Mouse (Mus musculus) mouse trophoblast stem cell (cell line): ENCODE measurements around the gene Cda.

ENCODE experiments used
- in situ Hi-C, 2 experiments: fragments of 300-500 bp; cut with MseI, MboI; formaldehyde crosslinking; loops; 2 replicates in 1 of 2; 3 replicates in 1 of 2; pipeline ENCODE4 v1.15.1; 2025

Gene Cda

DNA sequence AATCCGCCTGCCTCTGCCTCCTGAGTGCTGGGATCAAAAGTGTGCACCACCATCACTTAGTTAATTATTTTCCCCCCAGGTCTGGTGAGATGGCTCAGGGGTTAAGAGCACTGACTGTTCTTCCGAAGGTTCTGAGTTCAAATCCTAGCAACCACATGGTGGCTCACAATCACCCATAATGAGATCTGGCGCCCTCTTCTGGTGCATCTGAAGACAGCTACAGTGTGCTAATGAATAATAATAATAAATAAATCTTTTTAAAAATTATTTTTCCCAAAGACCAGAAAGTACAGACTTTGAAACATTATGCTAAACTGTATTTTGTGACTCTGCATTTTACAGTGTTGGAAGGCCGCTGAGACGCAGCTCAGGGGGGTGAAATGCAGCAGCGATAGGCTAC lies 32.1 kb downstream of the Cda start:
- in situ Hi-C loops, result no loop called here

DNA sequence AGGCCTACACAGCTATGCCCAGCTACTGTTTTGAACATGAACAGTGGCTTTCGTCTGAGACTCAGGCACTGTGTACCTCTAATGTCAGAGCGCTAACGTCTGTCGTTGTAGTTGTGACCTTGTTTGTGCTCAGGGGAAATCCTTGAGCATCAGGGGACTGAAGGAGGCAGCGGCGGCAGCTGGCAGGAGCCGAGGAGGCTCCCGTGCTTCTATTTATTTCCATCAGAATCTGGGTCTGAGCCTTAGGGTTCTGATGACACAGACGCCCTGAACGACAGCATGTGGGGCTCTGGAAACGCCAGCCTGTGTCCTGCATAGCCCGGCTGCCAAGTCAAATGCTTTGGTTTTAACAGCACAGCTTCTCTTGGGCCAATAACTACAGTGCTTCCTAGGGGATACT lies 32.8 kb downstream of the Cda start:
- in situ Hi-C loops, result no loop called here

DNA sequence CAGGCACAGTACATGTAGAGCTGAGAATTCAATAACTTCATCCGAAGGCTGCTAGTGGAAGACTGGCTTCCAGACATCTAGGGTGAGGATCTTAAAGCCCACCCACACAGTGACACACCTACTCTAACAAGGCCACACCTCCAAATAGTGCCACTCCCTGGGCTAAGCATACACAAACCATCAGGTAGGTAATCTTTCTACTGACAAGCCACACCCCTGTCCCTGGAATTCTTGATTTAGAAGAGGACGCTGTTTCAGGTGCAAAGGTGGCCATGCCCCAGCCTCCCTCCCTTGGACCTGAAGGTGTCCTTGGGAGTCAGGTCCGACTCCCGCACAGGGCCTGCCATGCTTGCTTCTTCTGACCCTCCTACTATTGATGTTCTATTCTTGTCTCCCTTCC lies 34.7 kb downstream of the Cda start:
- in situ Hi-C loops, result no loop called here

DNA sequence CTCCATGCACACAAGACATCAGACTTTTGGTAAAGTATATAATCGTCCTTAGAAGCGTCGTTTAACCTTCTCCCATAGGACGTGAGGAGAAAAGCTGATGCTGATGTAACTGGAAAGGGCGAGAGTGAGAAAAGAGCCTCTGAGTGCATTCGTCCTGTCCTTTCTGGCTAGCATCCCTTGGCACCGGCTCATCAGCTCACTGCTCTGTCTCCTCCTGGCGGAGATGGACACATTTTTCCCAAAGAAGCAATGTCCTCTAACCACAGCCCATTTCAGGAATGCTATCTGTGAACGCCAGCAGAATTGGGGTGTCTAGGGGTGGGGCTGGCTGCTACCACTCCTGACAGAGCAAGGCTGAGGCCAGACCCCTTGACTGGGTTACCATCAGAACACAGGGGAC lies 36.1 kb downstream of the Cda start:
- in situ Hi-C loops, result no loop called here

DNA sequence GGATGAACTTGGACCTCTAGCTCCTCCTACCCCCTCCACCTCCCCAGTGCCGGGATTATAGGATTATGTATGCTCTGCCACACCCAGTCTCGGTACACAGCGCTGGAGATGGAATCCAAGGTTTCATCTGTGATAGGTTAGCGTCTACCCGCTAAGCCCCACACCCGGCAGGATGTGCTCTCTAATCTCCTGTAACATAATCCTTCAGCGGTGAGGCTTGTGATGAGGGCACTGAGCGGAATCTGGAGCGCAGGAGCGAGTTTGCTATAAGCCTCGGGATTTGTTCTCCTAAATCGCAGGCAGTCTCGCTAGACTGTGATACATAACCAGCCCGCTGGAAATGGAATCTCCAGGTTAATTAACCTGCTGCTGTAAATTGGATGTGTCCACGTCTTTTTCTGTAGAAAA lies 37.5 kb downstream of the Cda start:
- in situ Hi-C loops, result no loop called here

DNA sequence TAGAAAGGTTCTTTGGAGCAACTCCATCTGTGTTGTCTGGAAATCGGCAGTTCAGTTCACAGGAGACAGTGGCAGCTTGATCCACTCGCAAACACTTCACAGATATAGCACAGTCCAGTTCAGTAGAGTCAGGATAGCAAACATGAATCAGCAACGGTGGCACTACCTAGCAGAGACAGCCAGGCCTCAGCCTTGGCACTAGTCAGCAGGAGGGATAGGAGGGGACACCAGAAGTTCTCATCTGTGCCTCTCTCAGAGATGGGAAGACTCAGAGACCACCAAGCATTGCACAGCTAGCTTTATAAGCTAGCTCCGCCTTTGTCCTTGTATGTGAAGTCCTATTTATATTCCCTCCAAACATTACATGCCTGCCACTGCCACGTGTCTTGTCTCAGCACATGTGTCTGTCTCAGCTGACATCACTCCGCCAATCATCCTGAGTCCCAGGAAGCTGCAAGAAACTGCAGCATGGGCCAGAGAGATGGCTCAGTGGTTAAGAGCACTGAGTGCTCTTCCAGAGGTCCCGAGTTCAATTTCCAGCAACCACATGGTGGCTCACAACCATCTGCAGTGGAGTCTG lies 39.8 kb downstream of the Cda start:
- in situ Hi-C loops, result loop anchor here (5.0 kb wide), 1 partner anchor 49 kb away; no protein-coding TSS in a partner anchor

DNA sequence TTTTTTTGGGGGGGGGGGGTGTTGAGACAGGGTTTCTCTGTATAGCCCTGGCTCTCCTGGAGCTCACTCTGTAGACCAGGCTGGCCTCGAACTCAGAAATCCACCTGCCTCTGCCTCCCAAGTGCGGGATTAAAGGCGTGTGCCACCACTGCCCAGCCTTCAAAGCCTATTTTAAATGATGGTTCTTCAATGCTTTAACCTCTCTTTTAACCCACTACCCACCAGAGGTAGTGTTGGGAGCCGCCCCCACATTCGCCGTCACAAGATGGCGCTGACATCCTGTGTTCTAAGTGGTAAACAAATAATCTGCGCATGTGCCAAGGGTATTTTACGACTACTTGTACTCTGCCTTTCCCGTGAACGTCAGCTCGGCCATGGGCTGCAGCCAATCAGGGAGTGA lies 40.6 kb downstream of the Cda start:
- in situ Hi-C loops, result loop anchor here (5.0 kb wide), 1 partner anchor 50 kb away; no protein-coding TSS in a partner anchor

DNA sequence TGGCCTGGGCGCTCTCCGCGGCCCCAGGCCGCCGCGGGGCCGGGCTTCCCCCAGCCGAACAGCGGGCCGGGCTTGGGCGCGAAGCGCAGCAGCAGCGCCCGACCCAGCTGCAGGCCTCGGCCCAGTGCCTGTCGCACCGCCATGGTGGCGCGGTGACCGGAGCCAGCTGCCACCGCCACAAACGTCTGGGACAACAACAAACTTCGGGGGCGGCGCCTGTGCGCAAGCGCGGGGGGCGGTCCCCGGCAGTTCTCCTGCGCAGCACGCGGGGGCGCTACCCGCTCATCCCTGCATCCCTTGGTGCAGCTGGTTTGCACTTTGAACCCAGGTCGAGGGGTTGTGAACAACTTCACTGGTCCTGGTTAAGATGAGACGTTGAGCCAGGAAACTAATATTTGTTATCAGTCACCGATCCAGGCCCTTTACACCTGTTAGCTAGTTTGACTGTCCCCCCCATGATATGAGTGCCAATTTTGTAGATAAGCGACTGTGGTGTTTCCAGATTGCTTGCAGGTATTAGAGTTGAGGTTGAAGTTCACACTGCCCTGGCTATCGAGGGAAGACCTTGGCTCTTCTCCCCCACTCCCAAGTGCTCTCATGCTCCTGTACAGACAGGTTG lies 41.6 kb downstream of the Cda start, which contains the start of gene Pink1:
Gene Pink1, minus strand, starts transcription at position 231 of the 619 bp plus-strand sequence.
- in situ Hi-C loops, result loop anchor here (5.0 kb wide), 1 partner anchor 51 kb away; no protein-coding TSS in a partner anchor

DNA sequence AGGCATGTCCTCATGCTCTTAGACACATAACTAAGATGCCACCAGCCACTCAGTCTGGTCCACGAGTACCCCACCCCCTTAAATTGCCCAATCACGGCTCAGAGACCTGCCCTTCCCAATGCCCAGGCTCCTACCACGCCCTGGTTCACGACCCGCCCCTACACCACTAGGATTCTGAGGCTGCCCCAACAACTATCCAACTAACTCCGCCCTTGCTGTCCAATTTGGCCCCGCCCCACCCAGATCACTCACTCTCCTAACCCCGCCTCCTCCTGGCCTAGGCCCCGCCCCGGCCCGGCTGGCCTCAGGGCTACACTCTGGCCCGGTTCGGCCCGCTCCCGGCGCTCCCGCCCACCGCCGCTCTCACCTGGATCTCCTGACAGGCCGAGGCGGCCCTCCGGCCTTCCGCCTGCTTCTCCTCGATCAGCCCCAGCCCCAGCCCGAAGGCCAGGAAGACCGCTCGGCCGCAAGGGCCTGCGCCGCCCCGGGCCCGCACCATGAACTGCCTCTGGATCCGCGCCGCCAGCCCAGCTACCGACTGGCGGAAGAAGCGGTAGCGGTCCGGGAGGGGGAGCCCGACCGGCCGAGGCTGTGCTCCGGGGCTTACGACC lies 42.2 kb downstream of the Cda start:
- in situ Hi-C loops, result loop anchor here (5.0 kb wide), 1 partner anchor 52 kb away; no protein-coding TSS in a partner anchor

DNA sequence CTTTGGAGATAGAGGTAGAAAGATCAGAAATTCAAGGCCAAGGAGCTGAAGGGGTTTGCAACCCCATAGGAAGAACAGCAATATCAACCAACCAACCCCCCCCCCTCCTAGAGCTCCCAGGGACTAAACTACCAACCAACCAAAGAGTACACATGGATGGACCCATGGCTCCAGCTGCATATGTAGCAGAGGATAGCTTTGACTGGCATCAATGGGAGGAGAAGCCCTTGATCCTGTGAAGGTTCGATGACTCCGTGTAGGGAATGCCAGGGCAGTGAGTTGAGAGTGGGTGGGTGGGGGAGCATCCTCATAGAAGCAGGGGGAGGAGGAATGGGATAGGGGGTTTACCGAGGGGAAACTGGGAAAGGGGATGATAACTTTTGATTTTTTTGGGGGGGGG lies 43.3 kb downstream of the Cda start:
- in situ Hi-C loops, result loop anchor here (5.0 kb wide), 1 partner anchor 98 kb away; no protein-coding TSS in a partner anchor

DNA sequence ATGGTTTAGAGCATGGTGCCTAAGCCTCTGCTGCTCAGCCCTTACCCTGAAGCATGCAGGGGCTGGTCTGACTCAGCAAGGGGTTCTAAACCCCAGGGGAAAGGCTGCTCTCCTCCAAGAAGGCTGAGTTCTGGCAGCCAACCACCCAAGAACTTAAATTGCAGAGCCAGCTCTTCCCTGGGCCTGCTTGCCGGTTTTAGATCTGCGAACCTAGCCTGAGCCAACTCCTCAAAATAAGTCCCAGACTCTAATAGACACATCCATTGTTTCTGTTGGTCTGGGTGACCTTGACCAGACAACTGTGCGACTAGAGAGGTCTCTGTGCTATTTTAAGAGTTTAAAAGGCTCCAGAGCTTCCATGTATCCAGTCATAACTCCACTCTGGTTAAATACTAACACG lies 44.0 kb downstream of the Cda start:
- in situ Hi-C loops, result loop anchor here (5.0 kb wide), 1 partner anchor 99 kb away; no protein-coding TSS in a partner anchor

DNA sequence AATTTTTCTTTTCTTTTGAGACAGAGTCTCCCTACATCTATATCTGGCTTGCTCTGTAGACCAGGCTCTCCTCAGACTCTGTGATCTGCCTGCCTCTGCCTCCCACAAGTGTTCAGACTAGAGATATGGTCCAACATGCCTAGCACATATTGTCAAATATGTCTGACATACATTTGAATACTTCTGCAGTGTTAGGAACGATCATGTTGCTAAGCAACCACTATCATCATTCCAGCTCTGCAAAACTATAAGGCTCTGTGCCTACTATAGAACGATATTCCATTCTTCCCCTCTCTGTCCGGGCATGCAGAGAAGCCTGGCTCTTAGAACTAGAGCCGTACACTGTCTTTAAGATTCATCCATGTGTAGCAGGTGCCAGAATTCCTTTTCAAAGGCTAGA lies 45.1 kb downstream of the Cda start:
- in situ Hi-C loops, result loop anchor here (5.0 kb wide), 1 partner anchor 100 kb away; no protein-coding TSS in a partner anchor

DNA sequence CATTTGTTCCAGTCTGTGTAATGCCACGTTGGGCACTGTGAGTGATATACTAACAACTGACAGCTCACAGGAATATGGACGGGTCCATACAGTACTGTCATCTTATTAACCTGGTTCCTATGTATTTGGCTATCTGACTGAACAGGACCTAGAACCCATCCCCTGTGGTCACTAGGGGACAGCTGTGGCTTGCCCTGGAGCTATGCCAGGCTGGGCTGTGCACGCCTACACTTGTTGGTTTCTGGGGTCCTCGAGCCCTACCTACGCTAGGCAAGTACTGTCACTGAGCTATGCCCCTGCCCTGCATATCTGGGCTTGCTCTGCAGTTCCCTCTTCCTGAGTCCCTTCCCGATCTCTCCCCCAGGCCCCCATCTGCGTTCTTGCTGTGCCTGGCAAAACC lies 46.3 kb downstream of the Cda start:
- in situ Hi-C loops, result loop anchor here (5.0 kb wide), 1 partner anchor 101 kb away; no protein-coding TSS in a partner anchor

DNA sequence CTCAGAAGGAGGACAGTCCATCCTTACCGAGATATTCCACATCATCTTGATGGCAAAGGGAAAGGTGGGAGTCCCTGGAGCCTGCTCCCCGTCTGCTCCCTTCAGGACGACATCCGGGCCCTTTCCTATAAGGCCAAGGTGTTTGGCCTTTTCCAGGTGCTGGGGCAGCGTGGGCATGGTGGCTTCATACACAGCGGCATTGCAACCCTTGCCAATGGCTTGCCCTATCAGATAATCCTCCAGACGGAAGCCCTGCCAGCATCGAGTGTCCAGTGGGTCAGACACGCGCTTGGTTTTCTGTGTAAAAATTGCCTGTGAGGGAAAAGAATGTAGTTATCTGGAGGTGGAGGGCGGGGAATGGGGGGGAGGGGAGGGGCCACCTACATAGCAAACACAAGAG lies 47.1 kb downstream of the Cda start:
- in situ Hi-C loops, result loop anchor here (5.0 kb wide), 1 partner anchor 102 kb away; no protein-coding TSS in a partner anchor

DNA sequence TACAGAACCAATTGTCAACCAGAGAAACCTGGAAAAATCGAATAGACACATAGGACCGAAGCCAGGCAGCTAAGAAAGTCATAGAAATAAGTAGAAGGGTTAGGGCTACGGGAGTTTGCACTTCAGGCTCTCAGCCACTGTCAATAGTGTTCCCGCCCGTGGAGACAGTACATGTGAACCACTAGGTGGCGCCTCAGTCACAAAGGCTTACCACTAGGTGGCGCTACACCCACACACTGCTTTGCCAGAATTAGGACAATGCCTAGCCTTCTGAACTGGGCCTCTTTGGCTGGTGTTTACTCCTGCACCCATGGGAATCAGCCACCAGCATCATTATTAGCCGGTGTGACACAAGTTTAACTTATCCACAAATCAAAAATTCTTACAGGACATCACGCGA lies 48.3 kb downstream of the Cda start:
- in situ Hi-C loops, result no loop called here

DNA sequence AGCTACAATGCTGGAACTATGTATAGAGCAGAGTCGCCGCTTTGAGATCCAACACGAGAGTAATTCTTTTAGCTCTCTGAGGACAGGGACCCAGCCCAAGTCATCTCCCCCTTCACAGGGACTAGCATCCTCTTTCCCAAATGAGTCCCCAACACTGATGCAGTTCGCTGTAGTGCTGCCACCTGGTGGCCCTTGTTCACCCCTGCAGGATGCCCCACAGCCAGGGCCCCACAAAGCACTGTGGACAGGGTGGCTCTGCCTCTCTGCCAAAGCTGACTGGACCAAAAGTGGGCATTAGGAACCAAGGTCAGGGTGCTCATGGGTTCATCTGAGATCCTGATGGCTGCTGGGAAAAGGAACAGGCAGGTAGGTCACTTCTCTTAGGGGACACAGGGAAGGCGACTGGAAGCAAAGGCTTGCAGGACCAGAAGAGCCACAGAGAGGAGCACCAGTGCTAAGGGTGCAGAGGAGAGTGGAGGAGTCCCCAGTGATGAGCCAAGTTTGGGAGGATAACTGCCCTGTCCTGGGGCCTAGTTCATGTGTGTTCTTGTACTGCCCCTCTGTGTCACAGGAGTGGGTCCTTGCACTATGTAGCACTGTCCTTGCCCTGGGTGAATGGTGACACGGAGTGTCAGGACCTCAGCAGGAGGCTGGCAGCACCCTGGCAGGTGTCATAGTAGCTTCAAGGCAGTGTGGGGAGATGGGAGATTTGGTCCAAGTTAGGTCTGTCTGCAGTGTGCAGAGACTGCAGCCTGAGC lies 49.1 kb downstream of the Cda start:
- in situ Hi-C loops, result no loop called here

DNA sequence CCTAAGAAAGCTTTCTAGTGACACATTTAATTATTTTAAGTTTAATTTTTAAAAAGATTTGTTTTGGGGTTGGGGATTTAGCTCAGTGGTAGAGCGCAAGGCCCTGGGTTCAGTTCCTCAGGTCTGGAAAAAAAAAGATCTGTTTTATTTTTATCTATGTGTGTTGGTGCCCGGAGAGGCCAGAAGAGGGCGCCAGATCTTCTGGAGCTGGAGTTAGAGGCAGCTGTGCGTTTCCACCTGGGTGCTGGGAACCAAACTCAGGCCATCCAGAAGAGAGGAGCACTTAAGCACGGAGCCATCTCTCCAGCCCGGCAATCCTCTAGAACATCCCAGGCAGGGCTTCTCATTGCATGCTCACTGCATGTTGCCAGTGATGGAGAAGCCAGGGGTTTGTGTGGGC lies 51.4 kb downstream of the Cda start:
- in situ Hi-C loops, result no loop called here

DNA sequence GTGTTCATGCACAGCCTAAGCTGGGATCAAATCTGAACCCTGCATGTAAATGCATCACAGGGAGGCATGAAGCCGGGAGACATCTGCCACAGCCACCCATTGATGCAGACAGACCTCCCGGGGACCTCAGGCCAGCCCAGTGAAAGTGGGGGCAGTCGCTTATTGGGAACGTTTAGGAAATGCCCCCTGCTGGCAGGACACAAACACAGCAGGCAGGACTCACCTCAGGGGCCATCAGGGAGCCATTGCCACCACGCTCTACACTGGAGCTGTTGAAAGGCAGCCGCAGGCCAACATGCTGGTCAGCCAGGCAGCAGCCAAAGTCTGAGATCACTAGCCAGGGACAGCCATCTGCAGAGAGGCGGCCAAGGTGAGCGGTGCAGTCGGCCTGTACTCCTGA lies 52.0 kb downstream of the Cda start:
- in situ Hi-C loops, result no loop called here

DNA sequence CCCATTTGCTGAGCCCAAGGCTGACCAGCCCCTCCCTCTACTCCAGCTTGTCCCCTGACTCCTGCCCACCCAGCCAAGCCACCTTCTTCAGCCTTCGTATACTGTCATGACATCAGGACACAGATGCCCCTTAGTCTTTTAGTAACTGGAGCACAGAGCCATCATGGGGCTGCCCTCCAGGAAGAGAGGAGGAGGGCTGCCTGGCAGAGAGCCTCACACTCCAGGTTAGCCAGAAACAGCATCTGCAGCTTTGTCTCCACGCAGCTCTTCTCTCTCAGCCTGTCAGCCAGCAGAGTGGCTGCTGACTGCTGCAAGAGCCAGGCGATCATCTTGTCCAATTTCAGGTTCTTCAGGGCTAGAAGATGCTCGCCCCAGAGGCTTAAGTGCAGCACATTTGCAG lies 54.0 kb downstream of the Cda start:
- in situ Hi-C loops, result no loop called here

DNA sequence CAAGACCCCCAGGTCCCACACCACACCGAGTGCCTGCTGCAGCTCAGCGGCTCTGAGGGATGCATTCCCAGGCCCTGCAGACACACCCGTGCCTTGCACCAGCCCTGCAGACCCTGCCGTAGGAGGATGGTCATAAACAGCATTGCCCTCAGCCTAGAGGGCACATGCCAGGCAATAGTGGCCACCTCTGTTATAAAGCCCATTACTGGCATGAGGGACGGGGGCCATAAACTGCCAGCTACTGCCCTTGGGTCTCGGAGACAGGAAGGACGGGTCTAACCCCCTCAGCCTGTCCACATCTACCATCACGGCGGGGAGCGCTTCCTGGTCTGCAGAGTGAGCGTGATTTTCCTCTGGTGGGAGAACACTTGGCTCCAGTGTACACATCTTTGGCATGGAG lies 54.8 kb downstream of the Cda start:
- in situ Hi-C loops, result no loop called here

DNA sequence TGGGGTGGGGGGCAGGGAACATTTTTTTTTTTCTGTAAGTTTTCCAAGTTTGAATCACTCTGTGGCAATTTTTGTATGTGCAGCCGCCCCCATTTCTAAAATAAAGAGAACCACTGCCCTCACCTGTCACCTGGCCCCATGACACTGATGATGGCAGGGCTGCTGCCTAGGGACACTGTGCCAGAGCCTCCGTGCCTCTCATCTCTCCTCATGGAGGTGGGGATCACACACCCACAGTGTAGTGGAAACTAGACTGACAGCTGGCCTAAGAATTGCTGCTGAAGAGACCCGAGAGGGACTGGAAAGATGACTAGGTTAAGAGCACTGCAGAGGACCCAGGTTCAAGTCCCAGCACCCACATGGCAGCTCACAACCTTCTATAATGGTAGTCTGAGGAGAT lies 55.7 kb downstream of the Cda start:
- in situ Hi-C loops, result no loop called here

DNA sequence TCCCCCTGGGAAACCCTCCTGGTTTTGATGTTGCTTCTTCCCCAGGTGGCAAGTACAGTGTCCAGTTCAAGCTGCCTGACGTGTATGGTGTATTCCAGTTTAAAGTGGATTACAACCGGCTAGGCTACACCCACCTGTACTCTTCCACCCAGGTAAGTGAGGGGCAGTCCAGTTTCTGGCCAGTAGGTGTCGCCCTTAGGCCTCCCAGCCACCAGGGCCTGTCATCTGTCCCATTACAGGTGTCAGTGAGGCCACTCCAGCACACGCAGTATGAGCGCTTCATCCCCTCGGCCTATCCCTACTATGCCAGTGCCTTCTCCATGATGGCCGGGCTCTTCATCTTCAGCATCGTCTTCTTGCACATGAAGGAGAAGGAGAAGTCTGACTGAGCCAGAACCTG lies 56.2 kb downstream of the Cda start:
- in situ Hi-C loops, result no loop called here
